Mouse (Mus musculus): Measurements from ENCODE around the gene Rasa3. TPM values are rescaled to one million over a fixed set of nuclear protein-coding genes. Genes with fewer than 3 reads are reported as not detected.

Gene Rasa3
- polyA plus RNA-seq, 1 experiment from 2014 or later, result 45.6 TPM

Other genes with a start within 250 kb of the Rasa3 start
- 0.67 and 0.75 TPM in 2 replicates for gene Tmem255b, start 242.4 kb downstream of the Rasa3 start, polyA plus RNA-seq (2015; fragmentation: Nextera tagmentation; extraction: Ambion mirVana)
- 74.8 and 85.7 TPM in 2 replicates for gene Gas6, start 183.1 kb downstream of the Rasa3 start, polyA plus RNA-seq (2015; fragmentation: Nextera tagmentation; extraction: Ambion mirVana)
- gene 1700029H14Rik, start 115.1 kb downstream of the Rasa3 start, polyA plus RNA-seq (2015; fragmentation: Nextera tagmentation; extraction: Ambion mirVana), result not detected in 2 replicates
- gene Cfap97d2, start 28.3 kb upstream of the Rasa3 start, polyA plus RNA-seq (2015; fragmentation: Nextera tagmentation; extraction: Ambion mirVana), result 0.17 and 0.24 TPM in 2 replicates
- gene Cdc16, start 80.1 kb upstream of the Rasa3 start, polyA plus RNA-seq (2015; fragmentation: Nextera tagmentation; extraction: Ambion mirVana), result 214 and 215 TPM in 2 replicates
- gene Upf3a, start 108.0 kb upstream of the Rasa3 start, polyA plus RNA-seq (2015; fragmentation: Nextera tagmentation; extraction: Ambion mirVana), result 41.9 and 45.4 TPM in 2 replicates
- not detected in 2 replicates for gene AF366264, start 160.8 kb upstream of the Rasa3 start, polyA plus RNA-seq (2015; fragmentation: Nextera tagmentation; extraction: Ambion mirVana)
- gene Champ1, start 192.0 kb upstream of the Rasa3 start, polyA plus RNA-seq (2015; fragmentation: Nextera tagmentation; extraction: Ambion mirVana), result 28.3 and 30.1 TPM in 2 replicates
- gene Coprs, start 212.7 kb upstream of the Rasa3 start, polyA plus RNA-seq (2015; fragmentation: Nextera tagmentation; extraction: Ambion mirVana), result 40.8 and 44.1 TPM in 2 replicates

Data from lung, embryonic 15.5 days (tissue).